Comparison of ENCODE assay signal across 10 mouse cellular contexts in genomic region chr7:130263233-130263594, GRCm38 (mm10).
DNase-seq lines count a peak whose midpoint lies in the region; ATAC-seq and TF ChIP-seq lines count a peak whose summit lies in the region.
"Had no signal": no experiment of that assay in that cellular context is flagged by ENCODE, and none has a peak within 500 bp of the region (broad histone marks: within the 10 kb centered on the region; RNA-seq: fewer than 3 reads in every experiment).

No protein-coding gene starts in this region.

- no peak for DNase-seq in kidney, adult 2 months
- no peak for DNase-seq in forebrain, embryonic 10.5 days (ENCODE audit: extremely low spot score, low spot score)
- no peak for DNase-seq in limb, embryonic 11.5 days (ENCODE audit: low spot score)
- no peak for DNase-seq in thymus, adult 2 months
- DNase-seq in kidney, postnatal 4 days: no peak
- no peak for DNase-seq in lung, postnatal 25 days (ENCODE audit: low spot score)
- DNase-seq: adrenal gland, postnatal 10 days; cerebellum, postnatal 25 days had no signal

- no peak for TF ChIP-seq CTCF in kidney, adult 2 months (conservative IDR thresholded peaks at IDR 0.05; ENCODE audit: insufficient read depth, insufficient read length, low read depth, low read length)
- TF ChIP-seq CTCF in thymus, adult 2 months (IDR thresholded peaks at IDR 0.05; ENCODE audit: borderline replicate concordance, control insufficient read depth, extremely low read depth, insufficient read depth, low read length, poor library complexity): no peak

- ATAC-seq in kidney, embryonic 15.5 days (replicated peaks; ENCODE audit: low FRiP score): no peak
- no peak for ATAC-seq in limb, embryonic 11.5 days (ENCODE audit: insufficient number of reproducible peaks, low FRiP score, low TSS enrichment, low read depth)
- ATAC-seq in neural tube, embryonic 13.5 days (ENCODE audit: low read depth): no peak

- no peaks in the 10 kb centered on the region for H3K9me3 ChIP-seq in kidney, embryonic 15.5 days (replicated peaks)
- no peaks in the 10 kb centered on the region for H3K9me3 ChIP-seq in forebrain, embryonic 10.5 days
- H3K9me3 ChIP-seq in limb, embryonic 11.5 days (ENCODE audit: control insufficient read depth, low read length): no peaks in the 10 kb centered on the region
- no peaks in the 10 kb centered on the region for H3K9me3 ChIP-seq in neural tube, embryonic 13.5 days

- TF ChIP-seq POLR2A in kidney, adult 2 months (IDR thresholded peaks at IDR 0.05; ENCODE audit: low read depth, low read length): no peak
- no peak for TF ChIP-seq POLR2A in thymus, adult 2 months (IDR thresholded peaks at IDR 0.05; ENCODE audit: control insufficient read depth, extremely low read depth, insufficient read depth, low read length, poor library complexity)

- H3K4me3 ChIP-seq in kidney, embryonic 15.5 days (replicated peaks): peak overlapping the region; percentile 81
- no peak overlapping the region for H3K4me3 ChIP-seq in kidney, adult 2 months (ENCODE audit: insufficient read depth, low read depth, low read length)
- peak overlapping the region; percentile 95 for H3K4me3 ChIP-seq in forebrain, embryonic 10.5 days
- peak overlapping the region; percentile 82 for H3K4me3 ChIP-seq in limb, embryonic 11.5 days (ENCODE audit: low read depth, low read length)
- H3K4me3 ChIP-seq in neural tube, embryonic 13.5 days: peak overlapping the region; percentile 72
- no peak overlapping the region for H3K4me3 ChIP-seq in thymus, adult 2 months (ENCODE audit: control insufficient read depth, insufficient read depth, low read length)

- peaks cover 17% of the 10 kb centered on the region for H3K36me3 ChIP-seq in kidney, embryonic 15.5 days
- H3K36me3 ChIP-seq in kidney, adult 2 months (ENCODE audit: control insufficient read depth, insufficient read depth, low read length): no peaks in the 10 kb centered on the region
- H3K36me3 ChIP-seq in forebrain, embryonic 10.5 days (replicated peaks): peaks cover 25% of the 10 kb centered on the region
- no peaks in the 10 kb centered on the region for H3K36me3 ChIP-seq in limb, embryonic 11.5 days (ENCODE audit: control insufficient read depth, insufficient read depth, low read length)
- H3K36me3 ChIP-seq in neural tube, embryonic 13.5 days: no peaks in the 10 kb centered on the region
- no peaks in the 10 kb centered on the region for H3K36me3 ChIP-seq in thymus, adult 2 months (ENCODE audit: control insufficient read depth, insufficient read depth, low read length)

- H3K9ac ChIP-seq in kidney, embryonic 15.5 days: peak overlapping the region; percentile 82
- no peak overlapping the region for H3K9ac ChIP-seq in limb, embryonic 11.5 days (ENCODE audit: low read length)
- H3K9ac ChIP-seq in neural tube, embryonic 13.5 days: peak overlapping the region; percentile 84

- H3K4me1 ChIP-seq in kidney, embryonic 15.5 days: peaks cover 73% of the 10 kb centered on the region
- H3K4me1 ChIP-seq in kidney, adult 2 months (ENCODE audit: control insufficient read depth, insufficient read depth, low read length): no peaks in the 10 kb centered on the region
- H3K4me1 ChIP-seq in forebrain, embryonic 10.5 days: peaks cover 100% of the 10 kb centered on the region
- H3K4me1 ChIP-seq in limb, embryonic 11.5 days (ENCODE audit: control insufficient read depth, insufficient read depth, low read length): peaks cover 38% of the 10 kb centered on the region
- peaks cover 86% of the 10 kb centered on the region for H3K4me1 ChIP-seq in neural tube, embryonic 13.5 days (replicated peaks)
- no peaks in the 10 kb centered on the region for H3K4me1 ChIP-seq in thymus, adult 2 months (replicated peaks; ENCODE audit: control insufficient read depth, insufficient read depth, low read length)

- peak overlapping the region; percentile 86 for H3K4me2 ChIP-seq in kidney, embryonic 15.5 days
- peak overlapping the region; percentile 85 for H3K4me2 ChIP-seq in limb, embryonic 11.5 days (ENCODE audit: low read depth, severe bottlenecking)
- H3K4me2 ChIP-seq in neural tube, embryonic 13.5 days: peak overlapping the region; percentile 94

- WGBS in kidney, embryonic 15.5 days: 29% methylated on average over 4 of the region's 4 CpGs
- WGBS in kidney, adult 2 months: 68% methylated on average over 4 of the region's 4 CpGs
- WGBS in forebrain, embryonic 10.5 days: 22% methylated on average over 4 of the region's 4 CpGs
- WGBS in limb, embryonic 11.5 days: 36% methylated on average over 4 of the region's 4 CpGs
- WGBS in neural tube, embryonic 13.5 days: 16% methylated on average over 4 of the region's 4 CpGs
- 47% methylated on average over 4 of the region's 4 CpGs for WGBS in thymus, adult 2 months

- H3K27ac ChIP-seq in kidney, embryonic 15.5 days: peak overlapping the region; percentile 94
- H3K27ac ChIP-seq in kidney, adult 2 months (ENCODE audit: insufficient read depth, low read depth, low read length): no peak overlapping the region
- peak overlapping the region; percentile 94 for H3K27ac ChIP-seq in forebrain, embryonic 10.5 days
- no peak overlapping the region for H3K27ac ChIP-seq in limb, embryonic 11.5 days (replicated peaks; ENCODE audit: low read depth, low read length)
- H3K27ac ChIP-seq in neural tube, embryonic 13.5 days (replicated peaks): no peak overlapping the region
- no peak overlapping the region for H3K27ac ChIP-seq in thymus, adult 2 months (ENCODE audit: control insufficient read depth, insufficient read depth, low read length)

- H3K27me3 ChIP-seq in kidney, embryonic 15.5 days: no peaks in the 10 kb centered on the region
- no peaks in the 10 kb centered on the region for H3K27me3 ChIP-seq in kidney, adult 2 months (replicated peaks; ENCODE audit: control insufficient read depth, insufficient read depth, low read length)
- H3K27me3 ChIP-seq in forebrain, embryonic 10.5 days (ENCODE audit: poor library complexity, severe bottlenecking): peaks cover 98% of the 10 kb centered on the region
- peaks cover 2% of the 10 kb centered on the region; the same call in 1 of the 2 replicates for H3K27me3 ChIP-seq in limb, embryonic 11.5 days (ENCODE audit: control insufficient read depth, insufficient read depth, low read length)
- 0 out of 2 replicates have a peak, but pooled peaks cover 5% of the 10 kb centered on the region for H3K27me3 ChIP-seq in neural tube, embryonic 13.5 days
- no peaks in the 10 kb centered on the region; the same call in 1 of the 2 replicates for H3K27me3 ChIP-seq in thymus, adult 2 months (ENCODE audit: control insufficient read depth, insufficient read depth, low read length)

Comparison
In these comparisons a context has a peak if more than half of its experiments do, and no peak if none do; other contexts are left out.
1. H3K27ac ChIP-seq: peak in kidney, embryonic 15.5 days (single experiment) and forebrain, embryonic 10.5 days (single experiment); none in kidney, adult 2 months (single experiment), limb, embryonic 11.5 days (single experiment), neural tube, embryonic 13.5 days (single experiment) and thymus, adult 2 months (single experiment).
2. H3K4me3 ChIP-seq: peak in kidney, embryonic 15.5 days (single experiment), forebrain, embryonic 10.5 days (single experiment), limb, embryonic 11.5 days (single experiment) and neural tube, embryonic 13.5 days (single experiment); none in kidney, adult 2 months (single experiment) and thymus, adult 2 months (single experiment).
3. Peak in every context shown above with its lines, with median percentiles within 50 percentile points of each other: H3K4me2 ChIP-seq.